Mouse (Mus musculus) embryonic facial prominence, embryonic 11.5 days (tissue): ENCODE measurements at regions not wholly inside any gene's neighbourhood (a gene's known extent, or its start where the extent isn't known, plus 50 kb on each side); places are given as distances from the start of the nearest gene placed in this dataset.

Experiments used
- ATAC-seq: fragments of 200-750 bp; cut with Nextera tagmentation; replicated peaks from 2 replicates; pipeline ENCODE4 v1.8.0; 2017; ENCODE audit warnings: low read depth; ENCODE audit not compliant: insufficient number of reproducible peaks, low FRiP score, low TSS enrichment
- DNase-seq: peaks from one replicate; pipeline ENCODE4 v3.0.0-alpha.2; 2015; ENCODE audit warnings: low spot score
- H3K27ac ChIP-seq: fragments of 300-500 bp; sonication (generic); replicated peaks from 2 replicates; pipeline ENCODE4 v1.5.1; 2014; ENCODE audit warnings: mild to moderate bottlenecking, low read depth, low read length, control low read depth
- H3K27me3 ChIP-seq: fragments of 300-500 bp; sonication (generic); 2 replicates; pipeline ENCODE4 v1.6.1; 2014; ENCODE audit warnings: mild to moderate bottlenecking, low read length, moderate library complexity, mixed read lengths; ENCODE audit not compliant: control insufficient read depth, insufficient read depth
- H3K36me3 ChIP-seq: fragments of 300-500 bp; sonication (generic); replicated peaks from 2 replicates; pipeline ENCODE4 v1.6.1; 2014; ENCODE audit warnings: low read depth, mild to moderate bottlenecking, low read length, moderate library complexity, mixed read lengths; ENCODE audit not compliant: control insufficient read depth, insufficient read depth
- H3K4me1 ChIP-seq: fragments of 300-500 bp; sonication (generic); 2 replicates; pipeline ENCODE4 v1.6.1; 2014; ENCODE audit warnings: low read length, mixed read lengths; ENCODE audit not compliant: control insufficient read depth, insufficient read depth
- H3K4me2 ChIP-seq: fragments of 300-500 bp; sonication (generic); 2 replicates; pipeline ENCODE4 v1.6.1; 2014; ENCODE audit warnings: low read depth, mild to moderate bottlenecking, control low read depth, low read length, moderate library complexity
- H3K4me3 ChIP-seq: fragments of 300-500 bp; sonication (generic); 2 replicates; pipeline ENCODE4 v1.5.1; 2014; ENCODE audit warnings: low read depth, low read length, control low read depth
- H3K9ac ChIP-seq: fragments of 300-500 bp; sonication (generic); replicated peaks from 2 replicates; pipeline ENCODE4 v1.6.1; 2014; ENCODE audit warnings: mild to moderate bottlenecking, control low read depth, low read length
- H3K9me3 ChIP-seq: fragments of 300-500 bp; sonication (generic); replicated peaks from 2 replicates; pipeline ENCODE4 v1.6.1; 2016; ENCODE audit warnings: mild to moderate bottlenecking, low read length, inconsistent platforms, mixed read lengths; ENCODE audit not compliant: control insufficient read depth
- WGBS: fragments of 180-500 bp; shearing (Covaris S2); extraction: QIAGEN DNeasy Blood & Tissue Kit; methylation state at CpG from one replicate; pipeline ENCODE4 v1.1.7; 2014; 5-methylcytosine and 5-hydroxymethylcytosine counted together

- no peak for ATAC-seq
- Histone ChIP-seq H3K4me1 (no peaks in the 10 kb centered on the region), H3K27me3 (no peaks in the 10 kb centered on the region), H3K4me2 (no peak overlapping the region), H3K4me3 (no peak overlapping the region), H3K9ac (no peak overlapping the region), H3K27ac (no peak overlapping the region), H3K9me3 (no peaks in the 10 kb centered on the region), H3K36me3 (no peaks in the 10 kb centered on the region)
- 41% methylated on average over 3 of the region's 3 CpGs for WGBS
- peak; percentile 46 for DNase-seq
These were observed 362.5 kb downstream of the Gja1 start for GRCm38 (mm10) chr10:56739621-56740020.

DNA sequence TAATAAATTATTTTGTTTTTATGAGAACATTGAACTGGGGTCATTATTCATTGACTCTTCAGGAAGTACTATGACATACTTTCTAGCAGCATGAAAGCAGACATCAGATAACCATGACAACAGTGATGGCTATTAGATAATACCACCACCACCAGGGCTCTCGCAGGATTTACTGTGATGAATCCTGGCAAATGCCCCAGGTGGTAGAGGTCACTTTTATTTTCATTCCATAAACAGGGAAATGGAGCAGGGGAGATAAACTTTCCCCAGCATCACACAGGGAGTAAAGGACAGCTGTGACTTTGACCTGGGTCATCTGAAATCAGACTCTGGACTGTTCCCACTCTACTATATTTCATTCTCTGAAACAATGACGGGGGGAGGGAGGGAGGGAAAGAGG, 375.0 kb downstream of the Gja1 start:
- no peak for ATAC-seq
- Histone ChIP-seq H3K9ac (no peak overlapping the region), H3K27me3 (no peaks in the 10 kb centered on the region), H3K4me1 (no peaks in the 10 kb centered on the region), H3K27ac (no peak overlapping the region), H3K36me3 (no peaks in the 10 kb centered on the region), H3K4me2 (no peak overlapping the region), H3K4me3 (no peak overlapping the region), H3K9me3 (no peaks in the 10 kb centered on the region)
- 11% methylated on average over 1 of the region's 2 CpGs for WGBS
- DNase-seq: no peak

DNA sequence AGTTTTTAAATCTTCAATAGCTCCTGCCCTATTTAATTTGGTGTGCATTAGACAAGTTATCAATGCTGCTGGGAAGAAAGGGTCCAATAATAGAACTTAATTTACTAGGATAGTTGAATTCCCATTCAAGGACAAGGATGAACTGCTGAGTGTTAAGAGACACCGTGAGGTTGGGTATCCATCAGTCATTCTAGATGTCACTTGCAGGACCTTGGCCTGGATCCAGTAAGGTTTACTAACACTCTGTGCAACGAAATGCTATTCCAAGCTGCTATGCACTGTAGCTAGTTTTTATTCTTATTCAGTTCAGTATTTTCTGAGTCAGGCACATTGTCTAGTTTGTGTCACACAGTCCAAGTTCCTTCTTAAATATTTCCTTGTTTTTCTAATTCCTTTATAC, 376.4 kb downstream of the Gja1 start:
- Histone ChIP-seq H3K4me3 (no peak overlapping the region), H3K27ac (no peak overlapping the region), H3K4me1 (no peaks in the 10 kb centered on the region), H3K9ac (no peak overlapping the region), H3K27me3 (no peaks in the 10 kb centered on the region), H3K9me3 (no peaks in the 10 kb centered on the region), H3K36me3 (no peaks in the 10 kb centered on the region), H3K4me2 (no peak overlapping the region)
- WGBS: 86% methylated on average over 2 of the region's 2 CpGs
- DNase-seq (no peak), ATAC-seq (no peak)

DNA sequence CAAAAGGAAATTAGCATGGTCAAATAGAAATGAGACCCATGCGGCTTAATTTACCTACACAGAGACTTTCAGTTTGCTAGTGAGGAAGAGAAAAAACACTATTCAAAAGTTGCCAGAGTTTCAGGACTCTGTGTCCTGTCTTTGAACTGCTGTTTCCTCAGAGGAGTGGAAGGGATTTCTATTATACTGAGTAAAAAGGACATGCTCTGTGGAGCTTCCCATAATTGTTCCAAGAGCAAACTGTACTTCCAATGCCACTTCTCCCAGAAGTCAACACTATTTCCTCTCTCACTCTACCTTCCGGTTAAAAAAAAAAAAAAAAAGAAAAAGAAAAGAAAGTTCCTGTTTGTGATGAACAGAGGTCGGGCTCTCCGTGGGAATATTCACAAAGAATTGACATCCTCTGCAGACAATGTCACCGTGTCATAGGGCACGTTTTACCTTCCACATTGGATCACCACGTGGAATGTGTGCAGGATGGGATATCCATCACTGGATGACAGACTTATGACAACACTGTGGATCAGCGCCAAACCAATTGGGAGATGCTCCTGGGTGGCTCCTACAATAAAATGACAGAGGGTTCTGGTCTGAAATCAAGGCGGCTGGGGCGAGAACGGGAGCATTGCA, 377.5 kb downstream of the Gja1 start:
- Histone ChIP-seq H3K9ac (no peak overlapping the region), H3K27ac (no peak overlapping the region), H3K4me2 (no peak overlapping the region), H3K9me3 (no peaks in the 10 kb centered on the region), H3K36me3 (no peaks in the 10 kb centered on the region), H3K4me1 (no peaks in the 10 kb centered on the region), H3K27me3 (no peaks in the 10 kb centered on the region), H3K4me3 (no peak overlapping the region)
- no peak for DNase-seq
- ATAC-seq: no peak
- WGBS: 73% methylated on average over 11 of the region's 11 CpGs

DNA sequence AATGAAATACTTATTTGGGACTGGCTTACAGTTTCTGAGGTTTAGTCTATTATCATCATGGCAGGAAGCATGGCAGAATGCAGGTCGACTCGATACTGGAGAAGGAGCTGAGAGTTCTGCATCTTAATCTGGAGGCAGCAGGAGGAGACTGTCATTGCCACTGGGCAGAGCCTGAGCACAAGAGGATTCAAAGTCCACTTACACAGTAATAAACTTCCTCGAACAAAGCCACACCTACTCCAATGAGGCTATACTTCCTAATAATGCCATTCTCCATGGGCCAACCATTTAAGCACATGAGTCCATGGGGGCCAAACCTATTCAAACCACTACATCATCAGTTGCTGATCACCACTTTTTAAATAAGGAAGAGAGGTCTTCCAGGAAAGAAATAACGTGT, 393.5 kb downstream of the Gja1 start:
- Histone ChIP-seq H3K4me3 (no peak overlapping the region), H3K4me2 (no peak overlapping the region), H3K27me3 (no peaks in the 10 kb centered on the region), H3K36me3 (no peaks in the 10 kb centered on the region), H3K9me3 (no peaks in the 10 kb centered on the region), H3K9ac (no peak overlapping the region), H3K27ac (no peak overlapping the region), H3K4me1 (no peaks in the 10 kb centered on the region)
- ATAC-seq: no peak
- DNase-seq: no peak
- WGBS: 87% methylated on average over 4 of the region's 4 CpGs

GRCm38 (mm10) chr10:56782265-56782664, 405.1 kb downstream of the Gja1 start:
- no peaks in the 10 kb centered on the region for H3K36me3 ChIP-seq
- ATAC-seq: no peak
- no peaks in the 10 kb centered on the region for H3K4me1 ChIP-seq
- H3K4me2 ChIP-seq: no peak overlapping the region
- H3K9me3 ChIP-seq: no peaks in the 10 kb centered on the region
- no peaks in the 10 kb centered on the region for H3K27me3 ChIP-seq
- WGBS: 53% methylated on average over 2 of the region's 2 CpGs
- DNase-seq: no peak
- no peak overlapping the region for H3K27ac ChIP-seq
- H3K9ac ChIP-seq: no peak overlapping the region
- no peak overlapping the region for H3K4me3 ChIP-seq

DNA sequence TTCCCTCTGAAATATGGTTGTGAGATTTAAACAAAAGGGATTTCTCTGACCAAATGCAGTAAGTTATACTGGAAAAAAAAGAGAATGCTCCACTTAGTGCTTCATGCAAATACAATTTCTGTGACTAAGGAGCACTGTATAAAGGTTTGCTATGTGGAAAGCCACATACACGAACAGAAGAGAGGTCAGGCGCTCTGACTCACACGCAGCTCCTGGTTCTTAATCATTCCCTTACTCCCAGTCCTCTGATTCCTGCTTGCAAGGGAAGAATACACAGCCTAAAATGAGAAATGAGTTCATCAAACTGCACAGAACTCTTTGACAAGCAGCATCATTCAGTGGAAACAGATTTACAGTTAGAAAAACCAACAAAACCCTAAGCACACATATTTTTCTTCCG, 406.8 kb downstream of the Gja1 start:
- DNase-seq: peak; percentile 2
- no peak overlapping the region for H3K4me3 ChIP-seq
- H3K9ac ChIP-seq: no peak overlapping the region
- no peak overlapping the region for H3K4me2 ChIP-seq
- WGBS: 75% methylated on average over 4 of the region's 4 CpGs
- no peaks in the 10 kb centered on the region for H3K27me3 ChIP-seq
- no peaks in the 10 kb centered on the region for H3K4me1 ChIP-seq
- no peak overlapping the region for H3K27ac ChIP-seq
- H3K9me3 ChIP-seq: no peaks in the 10 kb centered on the region
- ATAC-seq: no peak
- no peaks in the 10 kb centered on the region for H3K36me3 ChIP-seq

DNA sequence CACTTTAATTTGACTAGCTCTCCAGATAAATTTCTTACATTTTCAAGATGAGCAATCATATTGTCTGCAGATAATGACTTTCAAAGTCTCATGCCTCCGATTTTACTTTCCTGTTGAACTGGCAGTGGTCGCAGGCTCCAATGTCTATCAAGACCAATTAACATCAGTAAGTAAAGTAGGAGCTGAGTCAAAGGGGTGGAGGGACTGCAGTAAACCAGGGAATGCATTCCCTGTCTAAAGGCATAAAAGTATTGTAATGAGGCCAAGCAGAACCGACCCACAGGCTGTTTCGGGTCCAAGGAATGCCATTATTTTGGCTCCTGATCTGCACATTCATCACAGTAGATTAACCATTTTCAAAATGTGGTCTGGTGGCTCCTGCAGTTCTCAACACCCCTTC, 411.0 kb downstream of the Gja1 start:
- Histone ChIP-seq H3K9me3 (no peaks in the 10 kb centered on the region), H3K4me3 (no peak overlapping the region), H3K9ac (no peak overlapping the region), H3K27ac (no peak overlapping the region), H3K4me2 (no peak overlapping the region), H3K36me3 (no peaks in the 10 kb centered on the region), H3K27me3 (no peaks in the 10 kb centered on the region), H3K4me1 (no peaks in the 10 kb centered on the region)
- ATAC-seq (no peak), DNase-seq (no peak)
- WGBS: 61% methylated on average over 4 of the region's 4 CpGs
